Mouse (Mus musculus): ENCODE measurements around the gene Mfsd12.

DNA sequence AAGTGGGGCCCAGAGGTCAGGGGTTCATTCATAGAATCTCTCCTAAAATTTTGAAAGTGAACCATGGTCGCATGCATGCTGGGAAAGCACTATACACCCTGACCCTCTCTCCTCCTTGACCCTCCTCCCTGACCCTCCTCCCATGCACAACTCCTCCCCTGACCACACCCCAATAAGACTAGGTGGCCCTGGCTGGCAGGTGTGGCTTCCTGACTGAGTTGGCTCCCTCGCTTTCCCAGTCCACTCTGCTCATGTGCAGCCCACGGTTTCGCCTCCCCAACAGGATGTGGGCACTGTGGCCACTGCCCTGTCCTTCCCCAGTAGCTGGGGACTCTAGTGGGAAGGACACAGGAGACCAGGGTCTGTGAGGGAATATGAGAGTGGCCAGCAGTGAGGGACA is 53.1 kb downstream of the Mfsd12 start:
- no peak for TF ChIP-seq CTCF (IDR thresholded peaks at IDR 0.05; ENCODE audit: low read depth)
- no peak for TF ChIP-seq EP300 (optimal IDR thresholded peaks at IDR 0.05)
